Mouse (Mus musculus) kidney, adult 10 weeks (tissue): Measurements from ENCODE around the gene Lancl1. TPM values are rescaled to one million over a fixed set of nuclear protein-coding genes. Genes with fewer than 3 reads are reported as not detected.

ENCODE experiments used
- polyA plus RNA-seq: library from polyadenylated mRNA; stranded (reverse); fragments of 350-450 nt; fragmentation: Illumina TruSeq; extraction: RNeasy Lipid Tissue Mini Kit (QIAGEN cat#74804); gene quantifications from one replicate; pipeline ENCODE4 v1.2.3, GENCODE M21; 2014; ENCODE audit warnings: low read depth, low replicate concordance

Lancl1 gene
- 16.4 TPM for polyA plus RNA-seq

DNA sequence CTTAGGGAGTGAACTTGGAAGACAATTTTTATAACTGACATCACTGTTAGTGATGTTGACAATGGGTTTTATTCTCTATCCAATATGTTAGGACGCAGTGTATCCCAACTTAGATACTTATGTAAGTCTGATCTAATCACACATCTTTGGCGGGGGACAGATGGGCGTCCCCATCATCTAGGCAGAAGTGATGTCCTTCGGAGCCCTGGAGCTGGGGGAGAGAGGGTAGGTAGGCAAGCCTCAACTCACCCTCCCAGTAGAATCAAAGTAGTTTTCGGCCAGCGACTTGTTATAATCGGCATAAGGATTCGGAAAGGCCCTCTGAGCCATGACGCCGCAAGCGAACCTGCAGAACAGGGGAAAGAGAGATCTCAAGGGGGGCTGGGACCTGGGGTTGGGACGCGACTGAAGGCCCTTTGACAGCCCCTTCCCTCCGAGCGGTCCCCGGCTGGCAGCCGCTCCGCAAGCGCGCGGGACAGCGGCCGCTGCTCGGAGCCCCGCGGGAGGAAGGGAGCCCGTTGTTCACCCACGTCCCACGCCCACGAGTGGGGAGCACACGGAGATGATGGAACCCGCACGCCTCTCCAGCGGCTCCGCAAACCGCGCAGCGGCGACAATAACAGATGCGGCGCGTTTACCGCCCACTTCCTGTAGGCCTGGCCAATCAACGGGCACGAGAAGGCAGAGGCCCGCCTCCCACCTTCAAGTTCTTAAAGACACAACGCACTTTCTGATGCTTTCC, at the start of gene Lancl1:
TSS of gene Lancl1 (minus strand) at position 627 of the 742 bp plus-strand sequence.

Other genes with a start within 250 kb of the Lancl1 start
- 128 TPM for gene Kansl1l, start 221.3 kb downstream of the Lancl1 start, polyA plus RNA-seq
- 568 TPM for gene Acadl, start 175.6 kb downstream of the Lancl1 start, polyA plus RNA-seq
- gene Myl1, start 93.5 kb downstream of the Lancl1 start, polyA plus RNA-seq = not detected
- 0.57 TPM for gene Cps1, start 84.2 kb upstream of the Lancl1 start, polyA plus RNA-seq